Mouse (Mus musculus) heart, postnatal 0 days (tissue): Measurements from ENCODE around the gene Psmd7.

Source experiments
- CTCF ChIP-seq: IDR thresholded peaks from 2 replicates; pipeline ENCODE4 v1.5.1; 2016; ENCODE audit warnings: antibody characterized with exemption, control low read depth, low read depth
- EP300 ChIP-seq: IDR thresholded peaks from 2 replicates; pipeline ENCODE4 v1.6.1; 2016; ENCODE audit warnings: antibody characterized with exemption, low read depth

GRCm38 (mm10) chr8:107540623-107541022 is 47.6 kb downstream of the Psmd7 start:
- TF ChIP-seq CTCF (no peak), EP300 (no peak)
